Mouse (Mus musculus) sigmoid colon, adult 10 weeks (tissue): ENCODE measurements around the gene Rpf1. TPM values are rescaled to one million over a fixed set of nuclear protein-coding genes. Genes with fewer than 3 reads are reported as not detected.

Source experiments
- polyA plus RNA-seq: library from polyadenylated mRNA; stranded (reverse); fragments of 350-450 nt; fragmentation: Illumina TruSeq; extraction: RNeasy Lipid Tissue Mini Kit (QIAGEN cat#74804); gene quantifications from one replicate; pipeline ENCODE4 v1.2.3, GENCODE M21; 2014; ENCODE audit warnings: low read depth, low replicate concordance

Gene Rpf1
- 139 TPM for polyA plus RNA-seq

DNA sequence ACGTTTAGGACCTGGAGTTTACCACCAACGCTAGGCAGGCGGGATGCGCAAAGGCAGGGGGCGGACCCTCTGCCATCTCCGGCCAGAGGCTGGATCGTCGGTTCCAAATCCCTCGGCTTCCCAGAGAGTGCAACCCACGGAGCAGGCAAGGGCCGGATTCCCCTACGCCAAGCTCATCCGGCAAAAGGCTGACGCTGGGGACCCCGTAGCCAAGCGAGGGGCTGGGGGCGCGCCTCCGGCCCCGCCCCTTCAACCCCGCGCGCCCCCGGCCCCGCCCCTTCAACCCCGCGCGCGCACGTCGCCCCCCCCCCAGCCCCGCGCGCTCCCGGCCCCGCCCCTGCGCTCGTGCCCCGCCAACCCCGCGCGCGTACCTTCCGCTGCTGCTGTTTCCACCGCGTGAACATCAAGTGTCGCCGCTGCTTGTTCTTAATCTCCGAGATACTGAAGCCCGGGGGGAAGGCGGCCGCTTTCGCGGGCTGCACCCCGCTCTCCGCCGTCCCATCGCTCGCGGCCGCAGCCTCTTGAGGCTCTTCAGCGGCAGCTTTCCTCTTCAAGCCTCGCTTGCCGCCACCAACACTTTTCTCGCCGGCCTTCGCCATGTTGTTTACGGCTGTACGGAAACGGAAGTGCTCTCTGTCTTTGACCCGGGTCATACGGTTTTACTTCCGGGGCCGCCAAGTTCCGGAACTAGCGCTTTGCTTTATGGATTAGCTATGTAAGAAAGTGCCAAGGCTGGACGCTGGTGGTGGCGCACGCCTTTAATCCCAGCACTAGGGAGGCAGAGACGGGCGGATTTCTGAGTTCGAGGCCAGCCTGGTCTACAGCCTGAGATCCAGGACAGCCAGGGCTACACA, at the start of gene Rpf1:
Rpf1 (minus strand) TSS at position 632 of the 854 bp plus-strand sequence.

DNA sequence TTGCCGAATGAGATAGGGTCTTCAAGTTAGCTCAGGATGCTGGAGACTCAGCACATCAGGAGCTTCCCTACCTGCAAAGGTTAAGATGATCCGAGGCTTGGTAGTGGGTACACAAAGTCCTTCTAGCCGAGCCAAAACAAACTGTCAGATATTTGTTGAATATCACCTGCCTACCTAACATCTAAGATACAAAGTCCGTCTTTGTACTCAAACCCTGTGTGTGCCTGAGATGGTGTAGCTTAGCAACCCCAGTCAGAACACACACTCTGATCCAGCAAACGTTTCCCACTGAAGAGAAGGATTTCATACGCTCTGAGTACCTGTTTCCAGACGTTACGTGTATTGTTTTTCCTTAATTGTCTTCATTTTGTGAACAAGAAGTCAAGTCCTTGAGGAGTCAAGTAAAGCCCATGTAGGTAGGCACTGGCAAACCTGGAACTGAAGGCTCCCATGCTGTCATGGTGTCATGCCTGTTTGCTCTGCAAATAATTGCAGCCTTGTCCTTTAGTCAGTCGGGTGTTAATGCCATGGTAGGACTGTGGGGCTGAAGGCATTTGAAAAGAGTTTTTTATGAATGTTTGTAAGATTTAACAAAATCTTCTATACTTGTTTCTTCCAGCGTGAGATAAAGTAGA, 49.0 kb upstream of the Rpf1 start, which contains the start of gene Uox:
Uox (plus strand) TSS at position 279 of the 635 bp plus-strand sequence.

GRCm38 (mm10) chr3:146499431-146500002, 21.7 kb downstream of the Rpf1 start, which contains the start of the genes Spata1 and Gng5:
TSS of gene Spata1 (minus strand) at chr3:146499753.
TSS of gene Gng5 (plus strand) at chr3:146499807.

Other genes with a start within 250 kb of the Rpf1 start
- gene Ssx2ip, start 116.8 kb downstream of the Rpf1 start, polyA plus RNA-seq: 82.9 TPM
- gene Ctbs, start 71.6 kb downstream of the Rpf1 start, polyA plus RNA-seq: 28.3 TPM
- gene Spata1, start 21.7 kb downstream of the Rpf1 start, polyA plus RNA-seq: 12.7 TPM
- 1,557 TPM for gene Gng5, start 21.6 kb downstream of the Rpf1 start, polyA plus RNA-seq
- 3.3 TPM for gene Uox, start 49.0 kb upstream of the Rpf1 start, polyA plus RNA-seq
- gene Dnase2b, start 94.2 kb upstream of the Rpf1 start, polyA plus RNA-seq: not detected
- 2.3 TPM for gene 4930503B20Rik, start 129.9 kb upstream of the Rpf1 start, polyA plus RNA-seq
- 4.5 TPM for gene Samd13, start 164.2 kb upstream of the Rpf1 start, polyA plus RNA-seq